Mouse (Mus musculus): ENCODE measurements around the gene Plcb1.

Plcb1 gene

DNA sequence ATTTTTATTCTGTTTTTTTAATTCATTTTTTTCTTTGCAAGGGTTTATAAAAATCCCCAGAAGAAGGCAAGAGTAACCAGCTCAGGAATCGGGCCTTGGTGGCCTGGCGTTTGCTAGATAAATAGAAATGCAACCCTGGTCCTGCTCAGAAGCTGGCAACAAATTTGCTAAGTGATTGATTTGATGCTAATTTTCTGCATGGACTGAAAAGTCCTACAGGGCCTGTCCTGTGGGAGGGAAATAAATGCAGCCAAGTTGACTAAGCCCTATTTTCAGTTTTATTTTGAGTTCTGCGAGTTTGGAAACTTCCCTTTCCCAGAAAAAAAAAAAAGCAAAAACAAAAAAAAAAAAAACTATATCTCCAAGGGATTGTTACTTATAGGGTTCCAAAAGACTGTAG lies 433.5 kb downstream of the Plcb1 start:
- DNase-seq = no peak

DNA sequence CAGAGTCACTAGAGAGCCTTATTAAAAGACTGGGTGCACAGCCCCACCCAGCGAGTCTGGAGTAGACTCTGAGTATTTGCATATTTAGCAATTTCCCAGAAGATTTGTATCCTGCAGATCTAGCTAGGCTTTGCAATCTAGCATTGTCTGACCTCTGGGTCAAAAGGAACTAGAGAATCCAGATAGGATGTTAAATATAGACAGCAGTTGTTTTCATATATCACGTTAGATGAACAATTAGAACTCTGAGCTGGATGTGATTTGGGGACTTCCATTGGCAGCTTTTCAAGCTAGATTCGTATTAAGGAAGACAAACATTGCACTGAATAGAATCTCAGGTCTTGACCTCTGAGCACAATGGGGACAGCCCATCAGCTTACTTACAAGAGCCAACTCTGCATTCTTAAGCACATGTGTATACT lies 439.7 kb downstream of the Plcb1 start:
- peak; percentile 24 for DNase-seq

DNA sequence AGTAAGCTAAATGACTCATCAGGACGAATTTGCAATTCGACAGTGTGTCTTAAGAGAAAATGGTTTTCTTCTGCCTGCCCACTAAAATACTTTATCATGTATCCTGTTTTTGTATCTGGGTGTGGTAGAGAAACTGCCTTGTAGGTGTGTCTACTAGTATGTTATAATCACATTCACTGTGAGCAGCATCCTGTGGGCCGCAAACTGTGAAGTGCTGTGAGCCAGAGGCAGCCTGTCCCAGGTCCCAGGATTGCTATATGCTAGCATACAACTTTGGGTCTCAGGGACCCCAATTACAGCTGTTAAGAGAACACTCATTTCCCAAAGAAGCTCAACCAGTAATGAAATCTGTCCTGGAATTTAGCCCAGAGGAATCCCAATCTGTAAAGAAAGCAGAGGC lies 444.4 kb downstream of the Plcb1 start:
- no peak for DNase-seq

DNA sequence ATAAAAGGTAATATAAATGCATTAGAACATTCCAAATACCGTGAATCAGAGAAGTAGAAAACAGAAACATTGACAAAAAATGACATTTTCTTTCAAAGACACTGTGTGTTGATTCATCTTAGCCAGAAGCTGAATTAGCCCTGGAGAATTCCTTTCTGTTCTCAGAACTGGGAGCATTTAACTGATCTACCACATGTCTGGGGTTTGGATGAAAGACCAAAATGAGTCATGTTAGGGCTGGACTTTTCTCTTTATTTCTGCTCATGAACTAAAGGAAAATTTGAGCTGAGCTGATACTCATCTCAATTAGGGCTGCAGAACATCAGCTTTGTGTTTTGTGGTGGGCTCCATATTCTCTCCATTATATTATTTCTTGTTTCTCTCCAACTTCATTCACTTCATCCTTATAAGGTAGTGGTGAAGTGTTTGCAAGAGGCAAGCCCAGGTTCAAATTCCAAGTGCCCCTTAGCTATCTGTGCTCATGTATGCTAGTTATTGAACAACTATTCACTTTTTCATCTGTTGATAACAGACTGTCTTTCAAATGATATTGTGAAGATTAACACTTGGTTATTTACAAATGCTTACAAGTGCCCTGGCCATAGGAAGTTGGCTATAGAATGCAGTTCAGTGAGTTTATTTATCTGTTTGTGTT lies 456.9 kb downstream of the Plcb1 start:
- no peak for DNase-seq

DNA sequence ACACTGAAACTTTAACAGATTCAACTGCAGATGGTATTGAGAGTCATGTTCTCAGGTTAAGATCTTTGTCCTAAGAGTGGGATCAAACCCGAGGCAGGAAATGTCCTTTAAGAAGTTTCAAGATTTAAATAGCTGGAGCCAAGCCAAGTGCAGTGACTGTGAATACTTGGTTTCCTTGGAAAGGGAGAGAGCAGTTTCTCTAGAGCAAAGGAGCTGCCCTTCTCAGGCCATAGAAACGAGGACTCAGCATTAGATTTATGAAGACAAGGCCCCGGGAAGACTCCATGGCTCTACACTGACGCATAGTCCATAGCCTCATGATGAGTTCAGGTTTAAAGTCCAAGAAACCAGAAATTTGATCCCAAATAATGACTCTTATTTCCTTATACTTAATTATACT lies 457.9 kb downstream of the Plcb1 start:
- DNase-seq = no peak

DNA sequence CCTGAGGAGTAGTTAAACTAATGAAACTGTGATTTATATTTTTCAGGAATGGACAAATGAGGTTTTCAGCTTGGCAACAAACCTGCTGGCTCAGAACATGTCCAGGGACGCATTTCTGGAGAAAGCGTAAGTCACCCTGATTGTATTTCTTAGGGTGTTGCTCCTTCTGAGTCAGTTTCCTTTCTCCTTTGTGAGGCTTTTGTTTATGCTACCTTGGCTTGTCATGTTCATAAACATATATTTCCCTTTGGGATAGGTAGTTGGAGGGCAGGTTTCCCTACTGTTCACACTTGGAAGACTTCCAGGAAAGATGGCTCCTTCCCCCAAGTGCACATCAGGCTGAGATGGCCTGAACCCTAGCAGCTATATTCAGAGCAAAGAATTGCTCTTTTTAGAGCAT lies 464.1 kb downstream of the Plcb1 start:
- no peak for DNase-seq

DNA sequence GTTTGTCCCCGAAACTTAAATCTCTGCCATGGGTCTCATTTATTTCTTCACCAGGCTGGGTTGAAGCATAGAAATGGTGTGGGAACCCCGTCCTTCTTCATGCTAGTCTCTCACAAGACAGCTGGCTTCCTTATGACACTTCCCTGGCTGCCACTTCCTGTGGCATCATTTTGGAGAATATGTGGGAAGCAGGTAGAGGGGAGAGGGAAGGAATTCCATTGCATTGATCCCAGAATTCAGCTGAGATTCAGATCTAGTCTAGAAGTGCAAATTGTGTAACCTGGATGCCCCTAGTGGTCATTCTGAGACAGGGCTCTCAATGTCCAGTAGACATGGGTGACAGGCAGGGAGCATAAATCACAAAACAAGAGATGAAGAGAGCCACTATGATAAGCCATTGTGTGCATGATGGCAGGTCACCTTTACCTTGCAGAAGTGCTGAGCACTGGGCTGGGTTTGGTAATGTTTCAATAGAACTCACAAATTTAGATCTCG lies 466.0 kb downstream of the Plcb1 start:
- no peak for DNase-seq

DNA sequence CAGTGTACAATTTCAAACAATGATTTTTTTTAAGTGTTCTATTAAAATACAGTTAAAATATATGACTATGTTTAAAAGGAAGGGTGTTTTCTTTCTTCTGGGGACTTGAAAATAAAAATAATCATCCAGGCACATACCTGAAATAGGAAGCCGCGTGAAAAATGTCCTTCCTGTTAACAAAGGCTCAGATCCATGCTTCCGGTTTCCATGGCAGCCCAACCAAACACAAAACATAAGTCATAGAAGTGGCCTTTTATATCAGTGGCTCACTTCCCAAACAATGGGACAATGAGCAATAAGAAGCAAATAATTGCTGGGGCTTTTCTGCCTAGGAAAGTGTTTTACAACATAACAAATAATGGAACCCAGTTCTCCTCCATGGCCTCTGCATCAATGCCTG lies 473.3 kb downstream of the Plcb1 start:
- DNase-seq = peak; percentile 21

DNA sequence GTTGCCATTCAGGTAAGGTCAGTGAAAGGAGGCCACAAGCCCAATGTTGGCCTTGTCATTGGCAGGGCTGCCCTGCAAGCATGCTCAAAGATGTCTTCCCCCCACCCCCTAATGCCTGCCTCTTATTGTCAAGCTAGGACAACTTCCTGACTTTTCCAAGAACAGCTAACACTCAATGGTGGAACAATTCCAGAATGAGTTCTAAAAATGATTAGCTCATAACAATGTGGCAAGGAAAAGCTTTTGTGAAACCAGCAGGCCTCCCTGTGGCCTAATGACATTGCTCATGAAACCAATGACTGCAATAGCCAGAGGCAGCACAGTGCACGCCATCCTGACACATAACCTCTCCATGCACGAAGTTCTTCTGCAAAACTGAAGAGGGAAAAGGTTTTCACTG lies 478.1 kb downstream of the Plcb1 start:
- DNase-seq = no peak

DNA sequence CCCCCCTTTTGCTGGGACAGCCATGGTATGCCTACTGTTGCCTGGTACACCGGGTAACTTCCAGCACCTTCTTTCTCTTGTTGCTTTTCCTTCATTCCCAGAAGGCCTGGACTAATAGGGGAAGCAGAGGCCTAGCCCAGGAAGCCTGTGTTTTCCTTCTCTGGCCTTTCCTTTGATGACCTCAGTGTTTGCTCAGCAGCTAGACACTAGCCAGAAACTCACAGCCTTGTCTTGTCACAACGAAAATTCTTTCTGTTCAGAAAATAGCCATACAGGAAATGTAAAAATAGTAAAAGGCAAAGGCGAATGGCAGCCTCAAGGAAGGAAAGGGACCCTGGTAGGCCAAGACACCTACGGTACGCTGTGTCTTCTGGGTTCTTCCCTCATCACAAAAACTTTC lies 489.1 kb downstream of the Plcb1 start:
- no peak for DNase-seq

DNA sequence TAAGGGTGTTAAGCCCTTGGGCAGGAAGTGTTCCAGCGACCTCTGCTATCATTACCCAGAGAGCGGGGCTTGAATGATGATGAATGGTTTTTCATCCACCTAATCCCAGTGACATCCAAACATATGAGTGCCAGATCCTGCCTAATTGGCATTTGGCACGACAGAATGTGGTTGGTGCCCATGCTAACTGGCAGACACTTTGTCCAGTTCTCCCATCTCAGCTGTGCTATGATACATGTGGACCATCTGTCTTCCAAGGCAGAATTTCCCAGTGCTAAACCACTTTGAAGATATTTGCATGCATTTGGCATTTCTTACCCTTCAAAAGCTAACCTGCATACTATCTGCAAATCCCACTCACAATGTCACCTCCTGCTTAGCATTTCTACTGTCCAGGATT lies 492.6 kb downstream of the Plcb1 start:
- no peak for DNase-seq

DNA sequence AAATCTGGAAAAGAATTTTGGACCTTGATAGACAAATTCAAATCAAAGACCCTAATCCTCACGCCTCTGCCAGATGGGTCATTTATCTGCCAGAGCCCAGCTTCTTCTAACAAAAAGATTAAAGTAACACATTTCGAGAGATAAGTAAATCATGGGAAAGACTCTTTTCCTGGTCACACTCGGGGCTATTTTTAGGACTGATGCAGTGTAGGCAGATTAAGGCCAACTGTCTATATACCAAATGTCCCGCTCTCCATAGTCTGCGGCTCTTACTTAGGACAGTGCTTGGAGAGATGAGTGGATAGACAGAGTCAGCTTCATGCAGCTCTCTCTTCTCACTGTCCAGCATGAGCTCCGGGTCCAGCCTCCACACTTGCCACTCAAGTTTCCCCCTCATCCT lies 493.2 kb downstream of the Plcb1 start:
- no peak for DNase-seq

DNA sequence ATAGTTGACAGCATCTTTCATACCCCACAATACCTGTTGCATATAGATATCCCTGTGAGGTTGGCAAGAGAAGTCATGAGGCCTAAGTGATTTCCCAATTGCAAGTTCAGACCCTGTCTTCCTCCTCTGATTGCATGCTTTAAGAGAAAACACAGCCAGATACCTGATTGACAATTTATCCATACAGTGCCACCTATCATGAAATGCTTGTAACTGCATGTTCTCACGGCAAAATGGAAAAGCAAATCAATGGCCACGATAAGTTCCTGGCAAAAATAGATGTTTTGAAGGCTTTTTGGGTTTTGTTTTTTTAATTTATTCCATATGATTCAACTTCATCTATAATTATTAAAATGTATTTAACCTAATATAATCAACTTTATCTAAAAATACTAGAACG lies 497.9 kb downstream of the Plcb1 start:
- DNase-seq = no peak

DNA sequence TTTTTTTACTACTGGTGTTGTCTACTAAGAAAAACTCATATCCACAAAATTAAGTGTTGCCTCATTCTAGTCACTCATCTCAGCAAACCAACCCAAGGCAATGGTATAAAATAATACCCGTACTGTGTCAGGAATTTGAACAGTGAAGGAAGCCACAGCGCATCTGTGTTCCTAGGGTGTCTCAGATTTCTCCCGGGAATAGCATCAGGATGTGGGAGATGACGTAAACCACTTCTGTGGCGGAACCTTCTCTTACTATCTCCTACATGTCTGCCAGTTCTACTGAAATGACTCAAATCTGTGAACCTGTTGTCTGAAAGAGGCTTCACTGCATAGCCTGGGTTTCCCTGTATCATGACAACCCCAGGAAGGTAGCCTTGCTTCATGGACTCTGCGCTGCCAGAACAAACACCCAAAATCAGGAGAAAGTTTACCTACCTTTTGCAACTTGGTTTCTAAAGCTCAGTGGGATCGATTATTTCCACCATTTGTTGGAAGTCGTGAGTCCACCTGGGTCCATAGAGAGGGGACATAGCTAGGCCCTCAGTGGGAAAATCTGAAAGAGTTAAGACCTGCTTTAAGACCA lies 510.4 kb downstream of the Plcb1 start:
- DNase-seq = no peak

DNA sequence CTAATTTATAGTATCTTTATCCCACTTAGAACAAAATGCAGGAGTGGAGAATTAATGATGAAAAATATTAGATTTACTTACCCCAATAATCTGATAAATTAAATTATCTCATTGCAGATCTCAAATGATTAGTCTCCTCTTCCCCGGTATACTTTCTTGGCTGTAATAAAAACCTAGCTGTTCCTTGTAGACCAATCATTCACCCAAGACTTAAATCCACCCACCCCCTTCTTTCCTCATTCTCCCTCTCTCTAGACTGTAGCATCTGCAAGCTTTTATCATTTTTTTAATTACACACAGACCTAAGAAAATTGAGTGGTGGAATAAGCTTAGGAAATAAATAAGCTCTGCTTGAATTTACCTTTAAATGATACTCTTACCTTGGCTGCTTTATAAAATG lies 514.6 kb downstream of the Plcb1 start:
- no peak for DNase-seq

DNA sequence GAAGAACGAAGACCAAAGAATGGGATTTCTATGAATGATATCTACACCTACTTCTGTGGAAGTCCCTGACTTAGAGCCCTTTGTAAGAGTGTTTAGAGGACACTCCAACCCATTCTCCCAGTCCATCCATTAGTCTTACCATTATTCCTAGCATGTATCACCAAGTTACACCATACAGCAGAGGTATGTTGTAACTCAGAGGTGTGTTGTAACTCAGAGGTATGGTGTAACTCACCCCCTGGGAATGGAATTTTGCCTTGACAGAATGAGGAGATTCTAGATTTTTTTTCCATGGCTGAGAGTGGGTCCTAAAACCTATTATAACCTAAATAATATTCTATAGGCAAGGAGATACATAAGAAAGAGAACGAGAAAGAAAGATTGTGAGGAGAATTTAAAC lies 516.6 kb downstream of the Plcb1 start:
- no peak for DNase-seq

DNA sequence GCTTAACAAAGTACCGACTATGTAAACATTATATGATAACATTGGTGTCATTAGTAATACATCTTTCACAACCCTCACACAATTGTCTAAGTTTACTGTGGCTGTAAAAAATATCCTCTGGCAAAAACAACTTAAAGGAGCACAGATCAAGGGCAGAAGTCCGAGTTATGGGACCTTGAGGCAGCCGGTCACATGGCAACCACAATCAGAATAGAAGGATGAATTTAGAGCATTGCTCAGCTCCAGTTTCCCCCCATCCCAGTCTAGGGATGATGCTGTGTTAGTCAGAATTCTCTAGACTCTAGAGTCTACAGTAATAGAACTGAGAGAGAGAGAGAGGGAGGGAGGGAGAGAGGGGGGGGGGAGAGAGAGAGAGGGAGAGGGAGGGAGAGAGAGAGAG lies 519.3 kb downstream of the Plcb1 start:
- no peak for DNase-seq

DNA sequence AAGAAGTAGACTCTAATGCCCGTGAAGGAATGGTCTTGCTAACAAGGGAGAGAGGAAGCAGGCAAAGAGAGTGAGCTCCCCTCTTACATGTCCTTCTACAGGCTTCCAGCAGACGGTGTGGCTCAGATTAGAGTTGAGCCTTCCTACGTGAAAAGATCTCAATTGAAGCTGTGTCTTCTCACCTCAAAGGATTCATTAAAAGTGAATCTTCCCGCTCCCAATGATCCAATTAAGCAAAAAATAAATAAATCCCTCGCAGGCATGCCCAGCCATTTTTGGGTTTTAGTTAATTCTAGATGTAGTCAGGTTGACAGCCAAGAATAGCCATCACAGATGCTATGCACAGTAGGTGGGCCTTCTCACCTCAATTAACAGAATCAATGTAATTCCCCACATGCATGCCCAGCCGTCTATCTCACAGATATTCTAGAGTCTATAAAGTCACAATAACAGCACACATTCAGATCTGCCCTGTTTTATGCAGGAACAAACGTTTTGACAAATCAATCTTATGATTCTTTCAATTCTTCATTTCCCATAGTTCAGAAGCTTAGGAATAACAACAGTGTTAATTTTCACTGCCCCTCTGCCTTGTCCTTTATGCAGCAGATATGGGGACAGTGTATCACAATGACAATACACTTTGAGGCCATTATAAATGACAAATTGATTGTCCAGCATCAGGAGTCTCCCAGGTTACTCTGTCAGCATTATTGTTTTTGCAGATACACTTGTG lies 520.0 kb downstream of the Plcb1 start:
- DNase-seq = no peak

DNA sequence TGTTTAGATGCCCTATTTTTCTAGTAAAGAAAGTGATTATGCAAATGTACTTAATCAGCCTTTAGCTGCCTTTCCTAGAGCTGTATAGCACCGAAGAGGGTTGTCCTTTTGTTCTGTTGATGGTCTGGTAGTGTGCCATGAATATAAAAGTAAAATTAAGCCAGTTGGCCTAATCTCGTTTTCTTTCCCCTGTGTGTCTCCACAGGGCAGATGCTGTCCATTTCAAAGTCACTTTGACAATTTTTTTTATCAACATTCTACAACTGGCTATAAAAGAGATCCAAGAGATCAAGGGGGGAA lies 520.6 kb downstream of the Plcb1 start:
- no peak for DNase-seq

DNA sequence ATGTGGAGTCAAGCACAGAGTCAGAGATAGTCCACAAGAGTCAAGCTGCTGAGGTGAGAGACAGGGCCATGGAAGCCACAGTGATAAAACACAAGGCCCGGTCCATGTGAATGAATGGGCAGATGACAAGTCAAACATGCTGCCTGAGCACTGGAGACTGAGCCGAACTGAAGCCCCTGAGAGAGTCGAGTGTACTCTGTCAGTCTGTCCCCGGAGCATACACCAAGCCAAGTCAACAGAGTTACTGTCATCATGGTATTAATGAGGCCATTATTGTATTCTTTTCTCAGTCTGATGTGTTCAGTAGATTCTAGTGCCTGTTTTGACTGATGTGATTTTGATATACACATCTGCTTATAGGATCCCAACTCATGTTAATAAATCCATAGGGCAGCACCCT lies 521.9 kb downstream of the Plcb1 start:
- DNase-seq = no peak

DNA sequence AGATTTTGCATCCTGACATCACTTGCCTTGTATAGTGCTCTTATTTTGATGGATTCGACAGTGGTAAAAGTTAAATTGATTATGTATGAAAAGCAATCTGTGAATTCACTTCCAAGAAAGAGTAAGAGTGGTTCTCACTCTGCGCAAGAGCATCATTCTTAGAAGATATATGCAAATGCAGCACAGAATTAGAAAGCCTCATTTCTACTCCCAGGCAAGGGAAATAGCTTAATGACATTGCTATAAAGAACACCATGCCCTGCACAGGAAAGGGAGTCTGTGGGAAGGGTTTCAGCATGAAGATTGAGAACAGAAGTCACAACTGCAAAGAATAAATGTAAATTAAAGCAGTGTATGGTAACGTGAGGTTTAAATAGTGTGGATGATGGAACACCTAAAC lies 530.1 kb downstream of the Plcb1 start:
- DNase-seq = no peak

DNA sequence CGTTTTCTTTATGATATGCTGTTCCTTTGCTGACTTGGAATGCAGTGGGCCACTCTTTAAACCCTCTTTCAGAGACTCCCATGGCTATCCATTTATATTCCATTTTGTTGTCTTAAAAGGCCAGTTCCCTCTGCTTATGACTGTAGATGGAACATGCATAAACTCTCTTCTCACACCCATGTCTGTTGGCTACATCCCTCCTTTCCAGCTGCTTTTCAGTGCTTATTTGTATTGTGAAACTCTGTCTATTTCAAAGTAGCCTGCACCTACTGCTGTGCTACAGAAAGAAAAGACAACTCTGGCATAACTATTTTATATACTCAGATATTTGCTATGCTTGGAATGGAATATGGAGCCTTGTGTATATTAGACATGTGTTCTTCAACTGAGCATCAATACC lies 532.3 kb downstream of the Plcb1 start:
- no peak for DNase-seq

DNA sequence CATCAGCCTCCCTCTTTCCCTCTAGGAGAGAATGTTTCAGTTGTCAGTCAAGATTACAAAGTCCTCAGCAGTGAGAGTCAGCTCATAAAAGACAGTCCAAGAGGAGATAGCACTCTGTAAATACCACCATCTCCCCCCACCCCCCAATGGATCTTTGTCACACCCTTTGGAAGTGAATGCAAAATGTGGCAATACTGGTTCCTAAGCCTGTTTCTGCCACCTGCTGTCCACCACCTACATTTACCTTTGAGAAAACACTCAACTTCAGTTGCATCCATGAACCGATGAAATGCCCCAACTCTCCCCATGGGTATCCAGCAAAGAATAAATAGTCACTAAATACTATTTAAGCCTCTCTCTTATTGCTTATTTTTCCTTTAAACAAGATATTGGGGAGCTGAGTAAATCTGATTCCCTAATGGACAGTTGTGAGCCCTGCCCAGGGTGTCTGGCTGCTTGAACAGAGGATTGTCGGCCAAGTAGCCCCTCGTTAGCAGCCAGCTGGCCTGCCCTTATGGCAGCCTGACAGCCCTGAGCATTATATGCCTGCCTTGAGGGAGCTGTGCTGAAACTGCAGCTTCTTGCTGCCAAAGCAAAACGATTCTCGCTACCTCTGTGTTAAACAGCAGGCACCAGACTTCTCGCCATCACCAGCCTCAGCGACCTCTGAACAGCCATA lies 537.5 kb downstream of the Plcb1 start:
- no peak for DNase-seq

DNA sequence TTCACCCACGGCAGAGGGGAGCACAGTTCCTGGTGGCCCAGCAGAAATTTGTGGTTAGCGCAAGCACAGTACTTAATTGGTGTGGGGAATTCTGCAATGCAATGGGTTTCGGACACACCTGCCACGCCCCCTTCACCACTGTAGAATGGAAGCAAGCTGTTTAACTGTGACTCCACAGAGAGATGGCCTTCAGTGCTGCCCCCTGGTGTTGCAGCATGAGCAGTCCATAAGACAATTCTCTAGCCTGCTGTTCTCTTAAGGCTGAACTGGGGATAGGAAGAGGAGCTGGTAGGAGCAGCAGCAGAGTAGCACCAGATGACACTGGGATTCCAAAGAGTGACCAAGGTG lies 538.1 kb downstream of the Plcb1 start:
- DNase-seq = peak; percentile 84

All from lung, postnatal 14 days (tissue).